Mouse (Mus musculus) megakaryocyte, embryonic 14.5 days (primary cell): ENCODE measurements at regions not wholly inside any gene's neighbourhood (a gene's known extent, or its start where the extent isn't known, plus 50 kb on each side); places are given as distances from the start of the nearest gene placed in this dataset.

Experiments used
- FLI1 ChIP-seq: IDR thresholded peaks from 2 replicates; pipeline ENCODE4 v1.6.1; 2012; ENCODE audit warnings: low read length, inconsistent platforms, mixed read lengths
- GATA1 ChIP-seq: IDR thresholded peaks from 3 replicates; pipeline ENCODE4 v1.6.1; 2012; ENCODE audit warnings: mixed read lengths, low read length, inconsistent platforms, borderline replicate concordance

DNA sequence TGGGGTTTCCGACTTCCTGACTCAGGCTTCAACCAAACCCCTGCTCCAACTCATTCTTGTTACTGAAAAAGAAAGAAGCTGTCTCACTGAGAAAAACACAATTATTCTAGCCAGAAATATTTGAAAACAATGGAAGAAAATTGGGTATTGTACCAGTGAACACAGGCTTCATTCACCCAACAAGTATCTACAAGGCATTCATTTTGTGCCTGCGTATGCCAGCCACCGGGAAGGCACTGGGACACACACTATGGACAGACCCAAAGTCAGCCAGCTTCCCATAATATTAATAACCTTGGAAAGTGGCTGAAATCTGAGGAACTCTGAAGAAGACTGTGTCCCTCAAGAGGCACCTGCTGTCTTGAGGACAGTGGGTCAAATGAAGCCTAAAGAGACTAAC, 175.5 kb upstream of the Noct start:
- no peak for TF ChIP-seq GATA1
- TF ChIP-seq FLI1, result no peak
